Mouse (Mus musculus) spleen, adult 2 months (tissue): ENCODE data around the gene Gas2.

Experiments used
- CTCF ChIP-seq: fragments of 200-500 bp; IDR thresholded peaks from 2 replicates; pipeline ENCODE4 v1.5.1; 2011; ENCODE audit warnings: mild to moderate bottlenecking, inconsistent platforms; ENCODE audit not compliant: insufficient read depth, insufficient read length, insufficient replicate concordance; ENCODE audit errors: extremely low read depth
- POLR2A ChIP-seq: fragments of 200-500 bp; IDR thresholded peaks from 2 replicates; pipeline ENCODE4 v1.6.1; 2011; ENCODE audit warnings: low read depth, low read length, inconsistent platforms

GRCm38 (mm10) chr7:51862842-51863241 is 1.0 kb downstream of the Gas2 start:
- no peak for TF ChIP-seq POLR2A
- TF ChIP-seq CTCF = no peak
